Mouse (Mus musculus): ENCODE results near the gene Gpr108.

Gpr108 gene

DNA sequence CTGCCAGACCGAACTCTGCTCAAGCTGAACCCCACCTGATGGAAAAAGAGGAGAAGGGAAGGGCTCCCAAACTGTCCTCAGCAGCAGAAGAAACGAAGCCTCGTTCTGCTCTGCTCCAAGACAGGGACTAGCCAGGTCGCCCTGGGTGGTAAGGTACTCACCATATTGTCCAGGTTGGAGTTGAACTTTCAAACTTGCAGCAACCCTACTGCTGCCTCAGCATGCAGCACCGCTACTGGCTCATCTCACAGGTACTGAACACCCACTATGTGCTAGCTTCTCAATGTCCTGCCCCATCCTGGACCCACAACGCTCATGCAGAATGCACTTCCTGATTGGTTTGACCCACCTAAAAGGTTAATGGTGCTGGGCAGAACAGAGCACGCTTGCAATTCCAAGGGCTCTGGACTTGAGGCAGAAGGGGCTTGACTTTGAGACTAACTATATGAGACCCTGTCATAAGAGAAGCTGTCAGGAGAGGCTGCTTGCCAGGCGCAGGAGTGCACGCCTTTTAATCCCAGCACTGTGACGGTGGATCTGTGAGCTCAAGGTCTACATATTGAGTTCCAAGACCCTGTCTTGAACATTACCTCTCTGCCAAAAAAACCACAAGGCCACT lies 2.8 kb downstream of the Gpr108 start:
- DNase-seq = peak in 1 of 2 experiments; percentile 1

DNA sequence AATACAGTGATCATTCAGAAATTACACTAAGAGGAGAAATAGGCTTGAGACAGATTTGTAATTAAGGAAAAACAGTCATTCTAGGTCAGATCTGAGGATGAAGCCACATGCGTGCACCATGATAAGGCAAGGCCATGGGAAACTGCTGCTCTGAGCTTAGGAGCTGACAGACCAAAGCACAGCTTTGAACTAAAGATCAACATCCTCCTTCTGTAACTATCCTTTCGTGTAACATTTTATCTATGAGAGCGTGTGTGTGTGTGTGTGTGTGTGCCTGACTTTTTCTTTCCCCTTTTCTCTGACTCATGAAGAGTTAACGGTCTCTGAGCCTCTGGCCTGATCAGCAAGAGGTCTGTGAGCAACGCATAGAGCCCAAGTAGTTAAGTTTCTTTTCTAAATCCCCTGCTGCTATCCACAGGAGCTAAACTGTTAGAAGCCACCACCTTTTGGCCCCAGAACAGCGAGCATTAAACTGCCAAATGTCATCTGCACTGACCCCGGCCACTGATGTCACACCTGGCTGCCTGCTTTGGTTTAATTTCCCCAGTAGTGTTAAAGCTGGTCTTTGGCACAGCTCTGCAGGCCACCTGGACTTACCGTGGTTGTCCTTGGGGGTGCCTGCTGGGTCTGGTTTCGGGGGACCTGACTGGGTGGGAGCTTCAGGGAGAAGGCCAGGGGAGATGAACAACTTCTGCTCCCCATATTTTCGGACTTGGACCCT lies 4.4 kb downstream of the Gpr108 start:
- DNase-seq = peak in 1 of 2 experiments; percentile 1

GRCm38 (mm10) chr17:57237181-57237580 lies 11.1 kb downstream of the Gpr108 start:
- no peak for DNase-seq

- no peak for DNase-seq
Measured at GRCm38 (mm10) chr17:57235803-57236202, 12.4 kb downstream of the Gpr108 start.

DNA sequence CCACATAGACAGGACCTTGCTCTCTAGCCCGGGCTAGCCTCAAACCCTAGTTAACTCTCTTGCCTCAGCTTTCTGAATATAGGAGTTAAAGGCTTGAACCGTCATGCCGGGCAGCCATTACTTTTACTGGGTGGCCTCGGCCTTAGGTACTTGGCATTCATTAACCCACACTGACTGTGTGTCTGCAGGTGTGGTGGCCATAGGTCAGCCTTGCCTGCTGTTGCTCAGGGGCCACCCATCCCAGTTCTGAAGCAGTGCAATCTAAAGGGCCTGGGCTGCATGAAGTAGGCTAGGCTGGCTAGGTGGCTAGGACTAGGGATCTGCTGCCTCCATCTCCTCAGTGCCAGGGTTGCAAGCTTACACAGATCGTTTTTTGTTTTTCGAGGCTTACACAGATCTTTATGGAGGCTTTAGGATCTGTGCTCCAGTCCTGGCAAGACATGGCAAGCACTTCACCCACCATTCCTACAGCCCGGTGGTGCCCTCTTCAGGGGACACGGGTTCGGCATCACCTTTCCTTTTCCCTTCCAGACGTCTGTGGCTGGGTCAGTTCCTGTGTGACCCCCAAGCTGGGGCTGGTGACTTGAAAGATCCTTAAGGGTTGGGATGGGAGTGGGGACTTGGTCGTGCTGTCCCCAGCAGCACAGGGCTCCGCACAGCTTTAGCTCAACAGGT lies 13.9 kb downstream of the Gpr108 start:
- no peak for DNase-seq

- DNase-seq = no peak
Measured at GRCm38 (mm10) chr17:57233038-57233437, 15.2 kb downstream of the Gpr108 start.

DNA sequence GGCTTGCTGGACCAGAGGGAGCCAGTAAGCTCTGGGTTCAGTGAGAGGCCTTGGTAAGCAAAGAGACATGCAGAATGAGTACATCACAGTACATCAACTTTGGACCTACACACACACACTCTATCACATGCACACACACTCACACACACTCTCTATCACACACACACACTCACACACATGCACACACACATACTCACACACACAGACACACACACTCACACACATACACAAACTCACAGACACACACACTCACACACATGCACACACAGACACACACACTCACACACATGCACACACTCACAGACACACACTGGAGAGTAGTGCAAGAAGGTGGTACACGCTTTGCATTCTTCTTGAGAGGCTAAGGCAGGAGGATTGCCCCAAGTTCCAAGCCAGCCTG lies 16.0 kb downstream of the Gpr108 start:
- DNase-seq = no peak

- no peak for DNase-seq
Measured at GRCm38 (mm10) chr17:57231321-57231771, 16.9 kb downstream of the Gpr108 start.

- no peak for DNase-seq
Measured at GRCm38 (mm10) chr17:57230728-57231125, 17.5 kb downstream of the Gpr108 start.

DNA sequence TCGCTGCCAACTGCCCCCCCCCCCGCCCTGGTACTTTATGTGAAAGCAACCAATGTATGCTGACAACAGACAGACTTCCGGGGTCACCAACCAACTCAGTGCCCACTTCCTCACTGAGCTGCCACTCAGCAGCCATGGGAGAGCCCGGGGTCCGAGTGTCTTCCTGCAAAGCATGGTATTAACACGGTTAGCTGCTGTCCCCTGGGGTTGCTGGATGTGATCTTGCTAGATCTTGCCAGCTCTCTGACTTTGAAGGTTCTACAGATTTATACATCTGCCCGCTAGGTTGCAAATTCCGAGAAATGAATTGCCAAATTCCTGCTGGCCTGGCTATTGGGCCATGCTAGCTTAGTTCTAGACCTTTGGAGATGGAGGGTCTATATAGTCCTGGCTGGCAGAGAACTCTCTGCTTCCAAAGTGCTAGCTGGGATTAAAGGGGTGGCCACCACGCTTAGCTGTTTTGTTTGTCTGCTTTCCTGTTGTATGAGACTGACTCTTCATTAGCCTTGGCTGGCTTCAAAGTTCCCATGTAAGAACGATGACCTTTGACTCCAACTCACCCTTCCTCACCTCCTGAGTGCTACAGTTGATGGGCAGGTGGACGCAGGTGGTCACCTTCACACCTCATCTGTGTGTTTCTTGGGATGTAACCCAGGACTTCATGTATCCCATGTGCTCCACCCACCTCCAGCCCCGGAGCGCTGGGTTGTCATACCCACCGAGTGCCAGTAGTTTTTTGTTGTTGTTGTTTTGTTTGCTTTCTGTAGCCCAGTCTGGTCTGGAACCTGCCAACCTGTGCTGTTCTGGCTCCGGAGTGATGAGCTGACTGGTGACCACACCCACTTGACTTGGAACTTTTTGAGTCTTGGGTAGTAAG lies 18.2 kb downstream of the Gpr108 start:
- no peak for DNase-seq

GRCm38 (mm10) chr17:57228873-57229272 lies 19.4 kb downstream of the Gpr108 start:
- DNase-seq = no peak

DNA sequence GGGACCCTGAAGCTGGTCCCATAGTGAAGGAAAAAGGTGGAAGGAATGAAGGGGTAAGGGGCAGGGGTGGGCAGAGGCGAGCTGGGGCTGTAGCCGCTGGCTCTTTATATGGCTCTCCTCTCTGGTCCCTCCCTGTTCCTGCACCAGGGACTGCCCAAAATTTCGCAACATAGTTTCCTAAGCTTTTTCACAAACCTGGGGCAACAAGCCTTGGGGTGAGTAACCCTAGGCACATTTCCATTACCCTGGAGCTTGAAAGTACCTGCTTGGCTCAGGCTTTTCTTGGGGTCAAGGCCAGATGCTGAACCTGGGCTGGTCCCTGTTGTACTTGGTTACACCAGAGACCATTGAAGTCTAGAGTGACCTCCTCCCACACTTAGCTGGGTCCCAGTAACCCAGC lies 20.2 kb downstream of the Gpr108 start, which contains the start of gene C3:
C3 (minus strand) TSS at position 123 of the 400 bp plus-strand sequence.
- DNase-seq = no peak

DNA sequence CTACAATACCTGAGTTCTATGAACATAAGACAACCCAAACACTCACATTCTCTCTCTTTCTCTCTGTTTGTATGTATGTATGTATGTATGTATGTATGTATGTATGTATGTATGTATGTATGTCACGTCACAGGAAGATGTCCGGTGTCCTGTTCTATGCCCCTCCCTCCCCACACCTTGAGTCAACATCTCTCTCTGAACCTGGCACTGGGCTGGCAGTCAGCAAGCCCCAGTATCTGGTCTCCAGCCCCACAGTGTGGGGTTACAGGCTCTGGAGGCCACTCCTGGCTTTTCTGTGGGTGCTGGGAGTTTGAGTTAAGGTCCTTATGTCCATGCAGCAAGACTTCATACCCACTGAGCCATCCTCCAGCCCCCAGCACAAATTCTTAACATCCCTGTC lies 20.8 kb downstream of the Gpr108 start:
- DNase-seq = no peak

DNA sequence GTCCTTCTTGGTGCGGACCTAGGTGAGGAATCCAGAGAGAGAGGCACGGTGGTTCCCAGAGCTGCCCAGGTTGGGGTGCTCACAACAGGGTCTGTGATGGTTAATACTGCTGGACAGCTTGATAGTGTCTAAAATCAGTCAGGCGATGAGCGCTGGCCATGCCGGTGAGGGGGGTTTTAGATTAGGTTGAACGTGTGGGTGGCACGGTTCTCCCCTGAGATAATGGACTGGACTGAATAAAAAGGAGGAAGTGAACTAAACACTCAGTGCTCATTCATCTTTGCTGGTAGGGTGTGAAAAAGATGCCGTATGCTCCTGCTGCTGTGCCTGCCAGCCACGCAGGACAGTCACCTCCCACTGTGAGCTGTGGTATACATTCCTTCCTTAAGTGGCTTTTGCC lies 24.9 kb downstream of the Gpr108 start:
- DNase-seq = no peak

DNA sequence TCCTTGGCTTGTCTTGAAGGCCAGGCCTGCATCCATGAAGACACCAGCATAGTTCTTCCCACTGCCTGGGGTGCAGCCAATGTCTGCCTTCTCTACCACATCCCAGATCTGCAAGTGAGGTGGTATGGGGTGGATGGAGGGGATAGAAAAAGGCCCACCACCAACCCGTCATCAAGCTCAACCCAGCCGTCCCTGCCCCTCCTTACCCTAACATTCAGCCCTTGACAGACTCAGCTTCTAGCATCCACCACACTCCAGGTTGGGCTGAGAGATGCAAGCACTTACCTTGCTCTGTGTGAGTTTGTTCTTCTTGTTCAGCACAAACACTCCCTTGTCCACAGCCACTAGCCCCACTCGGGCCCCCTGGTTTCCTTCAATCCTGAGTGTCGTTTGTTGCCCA lies 26.3 kb downstream of the Gpr108 start:
- no peak for DNase-seq

- DNase-seq = no peak
Measured at GRCm38 (mm10) chr17:57219884-57220207, 28.4 kb downstream of the Gpr108 start.

GRCm38 (mm10) chr17:57219167-57219883 lies 28.9 kb downstream of the Gpr108 start:
- peak; percentile 62 to 66 for DNase-seq

- DNase-seq = no peak
Measured at GRCm38 (mm10) chr17:57218335-57218900, 29.8 kb downstream of the Gpr108 start.

GRCm38 (mm10) chr17:57214676-57215387 lies 33.4 kb downstream of the Gpr108 start:
- DNase-seq = no peak

DNA sequence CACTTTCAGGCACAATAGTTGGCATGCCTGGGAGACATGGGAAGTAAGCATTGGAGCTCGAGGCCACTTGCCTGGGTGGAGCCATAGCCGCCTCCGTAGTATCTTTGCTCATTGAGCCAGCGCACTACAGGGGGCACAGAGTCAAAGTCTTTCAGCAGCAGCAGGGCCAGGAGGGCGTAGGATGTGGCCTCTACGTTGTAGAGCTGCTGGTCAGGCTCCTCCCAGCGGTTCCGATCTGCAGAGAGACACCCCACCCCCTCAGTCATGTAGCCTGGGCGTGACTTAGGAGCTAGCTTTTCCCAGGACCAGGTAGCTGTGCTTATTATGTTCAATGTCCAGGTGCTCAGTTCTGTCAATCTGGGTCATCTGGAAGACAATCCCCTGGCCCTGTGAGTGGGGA lies 36.7 kb downstream of the Gpr108 start:
- no peak for DNase-seq

DNA sequence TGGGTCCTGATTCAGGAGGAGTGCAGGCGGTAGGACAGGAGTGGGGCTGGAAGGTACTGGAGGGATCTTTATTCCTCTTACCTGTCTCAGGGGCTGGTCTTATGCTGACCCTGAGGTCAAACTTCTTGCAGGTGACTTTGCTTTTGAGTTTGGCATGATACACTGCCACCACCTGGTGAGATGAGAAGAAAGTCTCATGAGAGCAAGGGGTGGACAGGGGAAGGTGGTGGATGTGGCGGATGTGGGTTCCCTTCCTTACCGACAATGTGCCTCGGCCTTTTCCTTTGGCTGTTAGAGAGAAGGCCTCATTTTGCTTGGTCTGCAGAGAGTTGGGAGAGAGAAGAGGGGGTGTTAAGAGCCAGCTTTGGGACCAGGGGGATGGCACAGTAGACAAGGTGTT lies 38.9 kb downstream of the Gpr108 start:
- DNase-seq = no peak
